Mouse (Mus musculus) midbrain, embryonic 15.5 days (tissue): ENCODE measurements around the gene Ppp2r2c. TPM values are rescaled to one million over a fixed set of nuclear protein-coding genes. Genes with fewer than 3 reads are reported as not detected.
A peak's percentile ranks its signal among the peaks of the same experiment; 100 is the strongest.

Source experiments
- ATAC-seq: fragments of 200-750 bp; cut with Nextera tagmentation; replicated peaks from 2 replicates; pipeline ENCODE4 v1.8.0; 2017; ENCODE audit warnings: moderate TSS enrichment
- H3K27ac ChIP-seq: fragments of 300-500 bp; sonication (generic); 2 replicates; pipeline ENCODE4 v1.5.1; 2015; ENCODE audit warnings: mild to moderate bottlenecking, inconsistent platforms
- H3K27me3 ChIP-seq: fragments of 300-500 bp; sonication (generic); replicated peaks from 2 replicates; pipeline ENCODE4 v1.6.1; 2015; ENCODE audit warnings: inconsistent platforms
- H3K36me3 ChIP-seq: fragments of 300-500 bp; sonication (generic); replicated peaks from 2 replicates; pipeline ENCODE4 v1.6.1; 2015; ENCODE audit warnings: inconsistent platforms
- H3K4me1 ChIP-seq: fragments of 300-500 bp; sonication (generic); 2 replicates; pipeline ENCODE4 v1.6.1; 2015; ENCODE audit warnings: inconsistent platforms
- H3K4me2 ChIP-seq: fragments of 300-500 bp; sonication (generic); 2 replicates; pipeline ENCODE4 v1.6.1; 2015; ENCODE audit warnings: inconsistent platforms, mild to moderate bottlenecking, moderate library complexity
- H3K4me3 ChIP-seq: fragments of 300-500 bp; sonication (generic); 2 replicates; pipeline ENCODE4 v1.5.1; 2015; ENCODE audit warnings: mild to moderate bottlenecking, inconsistent platforms
- H3K9ac ChIP-seq: fragments of 300-500 bp; sonication (generic); 2 replicates; pipeline ENCODE4 v1.6.1; 2015; ENCODE audit warnings: mild to moderate bottlenecking, inconsistent platforms
- H3K9me3 ChIP-seq: fragments of 300-500 bp; sonication (generic); 2 replicates; pipeline ENCODE4 v1.6.1; 2016; ENCODE audit warnings: inconsistent platforms
- whole genome bisulfite sequencing: fragments of 180-500 bp; shearing (Covaris S2); methylation state at CpG from one replicate; pipeline ENCODE4 v1.1.7; 2015; ENCODE audit warnings: mixed read lengths; 5-methylcytosine and 5-hydroxymethylcytosine counted together
- polyA plus RNA-seq: library from polyadenylated mRNA; unstranded; fragments of >200 nt; fragmentation: Nextera tagmentation; extraction: Ambion mirVana; gene quantifications from 2 replicates; pipeline ENCODE4 v1.2.1, GENCODE M21; 2015

The Ppp2r2c gene
- polyA plus RNA-seq, 1 experiment from 2014 or later = 54.7 TPM

GRCm38 (mm10) chr5:36904131-36904530 lies 35.8 kb downstream of the Ppp2r2c start:
- Histone ChIP-seq H3K27me3 (no peaks in the 10 kb centered on the region), H3K4me3 (no peak overlapping the region), H3K4me1 (peaks cover 13% of the 10 kb centered on the region), H3K36me3 (no peaks in the 10 kb centered on the region), H3K9me3 (no peaks in the 10 kb centered on the region), H3K9ac (no peak overlapping the region), H3K4me2 (no peak overlapping the region), H3K27ac (no peak overlapping the region)
- no peak for ATAC-seq
- 82% methylated on average over 2 of the region's 2 CpGs for WGBS

GRCm38 (mm10) chr5:36904703-36905102 lies 36.4 kb downstream of the Ppp2r2c start:
- Histone ChIP-seq H3K4me2 (no peak overlapping the region), H3K27ac (no peak overlapping the region), H3K4me1 (peaks cover 13% of the 10 kb centered on the region), H3K27me3 (no peaks in the 10 kb centered on the region), H3K9me3 (no peaks in the 10 kb centered on the region), H3K36me3 (no peaks in the 10 kb centered on the region), H3K9ac (no peak overlapping the region), H3K4me3 (no peak overlapping the region)
- 82% methylated on average over 9 of the region's 9 CpGs for WGBS
- no peak for ATAC-seq

- Histone ChIP-seq H3K4me3 (no peak overlapping the region), H3K27ac (no peak overlapping the region), H3K4me2 (no peak overlapping the region), H3K9ac (no peak overlapping the region), H3K27me3 (no peaks in the 10 kb centered on the region), H3K4me1 (peaks cover 12% of the 10 kb centered on the region), H3K36me3 (no peaks in the 10 kb centered on the region), H3K9me3 (no peaks in the 10 kb centered on the region)
- ATAC-seq = no peak
- WGBS = 88% methylated on average over 8 of the region's 8 CpGs
Observed at GRCm38 (mm10) chr5:36905216-36905615, 36.9 kb downstream of the Ppp2r2c start.

- Histone ChIP-seq H3K27ac (no peak overlapping the region), H3K9me3 (no peaks in the 10 kb centered on the region), H3K4me1 (peaks cover 15% of the 10 kb centered on the region), H3K9ac (no peak overlapping the region), H3K4me2 (no peak overlapping the region), H3K36me3 (no peaks in the 10 kb centered on the region), H3K4me3 (no peak overlapping the region), H3K27me3 (no peaks in the 10 kb centered on the region)
- peak; percentile 38; the same call in 1 of the 2 replicates for ATAC-seq
- WGBS = 36% methylated on average over 10 of the region's 10 CpGs
Observed at GRCm38 (mm10) chr5:36907695-36908094, 39.4 kb downstream of the Ppp2r2c start.

- Histone ChIP-seq H3K4me1 (peaks cover 15% of the 10 kb centered on the region), H3K27ac (no peak overlapping the region), H3K9ac (no peak overlapping the region), H3K36me3 (no peaks in the 10 kb centered on the region), H3K4me3 (no peak overlapping the region), H3K9me3 (no peaks in the 10 kb centered on the region), H3K27me3 (no peaks in the 10 kb centered on the region), H3K4me2 (no peak overlapping the region)
- 91% methylated on average over 21 of the region's 21 CpGs for WGBS
- no peak for ATAC-seq
Observed at GRCm38 (mm10) chr5:36909545-36909944, 41.2 kb downstream of the Ppp2r2c start.

- H3K9me3 ChIP-seq = no peaks in the 10 kb centered on the region
- no peak overlapping the region for H3K27ac ChIP-seq
- H3K36me3 ChIP-seq = no peaks in the 10 kb centered on the region
- no peaks in the 10 kb centered on the region for H3K27me3 ChIP-seq
- H3K4me3 ChIP-seq = no peak overlapping the region
- no peak overlapping the region for H3K9ac ChIP-seq
- 0 out of 2 replicates have a peak, but pooled peaks have one; percentile 10 for ATAC-seq
- H3K4me2 ChIP-seq = no peak overlapping the region
- WGBS = 30% methylated on average over 7 of the region's 7 CpGs
- peaks cover 15% of the 10 kb centered on the region for H3K4me1 ChIP-seq
Observed at GRCm38 (mm10) chr5:36910980-36911379, 42.7 kb downstream of the Ppp2r2c start.

GRCm38 (mm10) chr5:36911759-36912352 lies 43.5 kb downstream of the Ppp2r2c start:
- WGBS = 83% methylated on average over 11 of the region's 11 CpGs
- Histone ChIP-seq H3K4me1 (peaks cover 15% of the 10 kb centered on the region), H3K36me3 (no peaks in the 10 kb centered on the region), H3K27ac (no peak overlapping the region), H3K4me2 (no peak overlapping the region), H3K4me3 (no peak overlapping the region), H3K9ac (no peak overlapping the region), H3K9me3 (no peaks in the 10 kb centered on the region), H3K27me3 (no peaks in the 10 kb centered on the region)
- no peak for ATAC-seq

- Histone ChIP-seq H3K27me3 (no peaks in the 10 kb centered on the region), H3K27ac (no peak overlapping the region), H3K4me2 (no peak overlapping the region), H3K9me3 (no peaks in the 10 kb centered on the region), H3K4me1 (peaks cover 8% of the 10 kb centered on the region; the same call in 1 of the 2 replicates), H3K36me3 (no peaks in the 10 kb centered on the region), H3K9ac (no peak overlapping the region), H3K4me3 (no peak overlapping the region)
- WGBS = 70% methylated on average over 14 of the region's 14 CpGs
- ATAC-seq = no peak
Observed at GRCm38 (mm10) chr5:36912602-36913310, 44.4 kb downstream of the Ppp2r2c start.

GRCm38 (mm10) chr5:36915256-36915655 lies 46.9 kb downstream of the Ppp2r2c start:
- no peaks in the 10 kb centered on the region for H3K36me3 ChIP-seq

GRCm38 (mm10) chr5:36916581-36916980 lies 48.3 kb downstream of the Ppp2r2c start:
- Histone ChIP-seq H3K4me2 (no peak overlapping the region), H3K9ac (no peak overlapping the region), H3K4me1 (0 out of 2 replicates have a peak, but pooled peaks cover 6% of the 10 kb centered on the region), H3K9me3 (no peaks in the 10 kb centered on the region), H3K4me3 (no peak overlapping the region), H3K27ac (no peak overlapping the region), H3K36me3 (no peaks in the 10 kb centered on the region), H3K27me3 (no peaks in the 10 kb centered on the region)
- ATAC-seq = no peak
- WGBS = 90% methylated on average over 4 of the region's 4 CpGs

More at GRCm38 (mm10) chr5:36915256-36915655, 46.9 kb downstream of the Ppp2r2c start:
- H3K9ac ChIP-seq = no peak overlapping the region
- H3K9me3 ChIP-seq = no peaks in the 10 kb centered on the region
- no peak for ATAC-seq
- H3K4me3 ChIP-seq = no peak overlapping the region
- WGBS = 56% methylated on average over 3 of the region's 3 CpGs
- peaks cover 13% of the 10 kb centered on the region; the same call in 1 of the 2 replicates for H3K4me1 ChIP-seq
- H3K27ac ChIP-seq = no peak overlapping the region
- H3K4me2 ChIP-seq = no peak overlapping the region
- no peaks in the 10 kb centered on the region for H3K27me3 ChIP-seq

GRCm38 (mm10) chr5:36917245-36917644 lies 48.9 kb downstream of the Ppp2r2c start:
- H3K27me3 ChIP-seq = no peaks in the 10 kb centered on the region
- ATAC-seq = no peak

GRCm38 (mm10) chr5:36918016-36918415 lies 49.7 kb downstream of the Ppp2r2c start:
- H3K4me3 ChIP-seq = no peak overlapping the region
- ATAC-seq = no peak
- no peak overlapping the region for H3K4me2 ChIP-seq
- H3K9ac ChIP-seq = no peak overlapping the region
- WGBS = 77% methylated on average over 7 of the region's 7 CpGs
- H3K4me1 ChIP-seq = peaks cover 6% of the 10 kb centered on the region; the same call in 1 of the 2 replicates
- no peaks in the 10 kb centered on the region for H3K9me3 ChIP-seq
- H3K36me3 ChIP-seq = no peaks in the 10 kb centered on the region
- no peak overlapping the region for H3K27ac ChIP-seq
- no peaks in the 10 kb centered on the region for H3K27me3 ChIP-seq

More at GRCm38 (mm10) chr5:36917245-36917644, 48.9 kb downstream of the Ppp2r2c start:
- Histone ChIP-seq H3K9me3 (no peaks in the 10 kb centered on the region), H3K36me3 (no peaks in the 10 kb centered on the region), H3K4me1 (0 out of 2 replicates have a peak, but pooled peaks cover 6% of the 10 kb centered on the region), H3K4me3 (no peak overlapping the region), H3K4me2 (no peak overlapping the region), H3K9ac (no peak overlapping the region), H3K27ac (no peak overlapping the region)
- 78% methylated on average over 4 of the region's 4 CpGs for WGBS
